Mouse (Mus musculus) layer of hippocampus, adult 11-12 months (tissue): ENCODE measurements around the gene Olfr868.

ENCODE experiments used
- DNase-seq: peaks from one replicate; pipeline ENCODE4 v3.0.0; 2022; ENCODE audit warnings: low spot score

Olfr868 gene

DNA sequence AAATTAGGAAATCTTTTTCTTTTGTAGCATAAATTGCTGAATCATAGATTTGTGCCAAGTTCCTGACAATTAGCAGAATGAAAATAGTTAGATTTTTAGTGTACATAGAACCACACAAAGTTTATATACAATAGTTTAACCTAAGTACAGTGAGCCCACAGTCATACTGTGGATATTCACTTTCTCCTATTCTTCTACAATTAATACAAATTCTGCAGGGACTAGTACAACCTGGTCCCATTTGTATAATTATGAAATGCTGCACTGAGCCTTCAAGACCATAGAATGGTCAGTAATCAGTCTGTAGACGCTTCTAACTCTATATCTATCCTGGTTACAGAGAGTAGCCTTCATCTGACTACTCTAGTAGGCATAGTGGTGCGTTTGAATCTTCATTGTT is at the start of gene Olfr868:
Olfr868 (plus strand) TSS at position 301 of the 400 bp plus-strand sequence.
- DNase-seq, result no peak

GRCm38 (mm10) chr9:20057462-20057861 is 41.0 kb upstream of the Olfr868 start, which contains the start of gene Olfr867:
Gene Olfr867, minus strand, starts transcription at chr9:20057562.
- DNase-seq, result no peak

DNA sequence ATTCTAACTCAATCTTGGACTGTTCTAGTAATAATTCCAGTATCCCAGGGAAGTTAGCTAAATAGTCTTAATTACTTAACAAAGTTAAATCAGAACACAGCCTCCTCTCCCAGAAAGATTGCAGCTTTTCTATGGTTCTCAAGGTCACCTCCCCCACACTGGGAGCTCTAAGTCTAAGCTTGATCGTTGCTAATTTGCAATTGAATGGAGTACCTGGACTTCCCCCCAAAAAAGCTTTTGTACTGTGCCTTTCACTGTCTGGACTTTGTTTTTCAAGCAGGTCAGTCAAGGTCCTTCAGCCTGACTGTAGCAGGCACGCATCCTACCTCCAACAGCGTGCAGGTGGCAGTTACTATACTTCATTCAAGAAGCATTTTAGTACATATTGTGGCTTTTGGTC is 28.2 kb upstream of the Olfr868 start:
- DNase-seq, result no peak

DNA sequence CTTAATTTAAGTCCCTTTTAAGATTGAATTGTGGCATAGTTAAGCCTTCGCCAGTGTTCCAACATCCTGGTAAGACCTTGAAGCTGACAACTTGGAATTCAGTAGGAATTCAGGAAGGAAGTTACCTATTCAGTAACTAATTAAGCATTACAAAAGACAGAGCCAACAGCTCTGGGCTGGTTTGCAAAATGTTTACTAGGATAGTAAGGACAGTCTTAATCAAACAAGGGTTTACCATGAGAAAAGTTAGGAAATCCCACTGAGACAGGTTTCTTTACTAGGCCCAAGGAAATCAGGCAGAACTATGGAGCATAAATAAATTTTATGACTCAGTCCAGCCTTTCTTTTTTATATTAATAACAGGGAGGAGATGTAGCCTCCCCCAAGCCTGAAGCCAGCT is 27.1 kb upstream of the Olfr868 start:
- no peak for DNase-seq

- no peak for DNase-seq
These were observed 24.8 kb upstream of the Olfr868 start for GRCm38 (mm10) chr9:20073523-20074177.

- no peak for DNase-seq
These were observed 30.3 kb downstream of the Olfr868 start, which contains the start of gene Olfr869 for GRCm38 (mm10) chr9:20128709-20129108. Gene Olfr869, plus strand, starts transcription at chr9:20129009.

DNA sequence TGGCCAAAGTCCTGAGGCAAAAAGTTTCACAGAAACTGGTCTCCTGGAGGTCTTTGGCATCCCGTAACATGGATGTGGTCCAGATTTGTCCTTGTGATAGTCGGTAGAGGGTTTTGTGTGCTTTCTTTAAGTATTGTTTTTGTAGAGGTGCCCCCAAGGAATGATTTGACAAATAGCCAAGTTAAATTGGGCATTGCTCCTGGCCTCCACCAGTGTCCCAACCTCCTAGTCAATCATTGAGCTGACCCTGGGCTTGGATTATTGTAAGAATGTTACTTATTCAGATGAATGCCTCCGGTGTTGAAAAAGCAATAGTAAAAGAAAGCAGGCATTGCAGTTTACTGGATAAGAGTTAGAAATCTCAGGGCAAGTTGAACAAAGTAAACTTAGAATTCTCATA is 51.3 kb downstream of the Olfr868 start:
- DNase-seq, result no peak
